In genomic region chr6:72565506-72565905, GRCm38 (mm10) we compare ENCODE assay signal across 9 mouse cellular contexts. TPM values are rescaled to one million over a fixed set of nuclear protein-coding genes. Genes with fewer than 3 reads are reported as not detected.
A peak's percentile ranks its signal among the peaks of the same experiment; 100 is the strongest.
DNase-seq lines count a peak whose midpoint lies in the region; ATAC-seq and TF ChIP-seq lines count a peak whose summit lies in the region.
"Had no signal": no experiment of that assay in that cellular context is flagged by ENCODE, and none has a peak within 500 bp of the region (broad histone marks: within the 10 kb centered on the region; RNA-seq: fewer than 3 reads in every experiment).

No protein-coding gene starts in this region.

- H3K9me3 ChIP-seq in neural tube, embryonic 11.5 days (ENCODE audit: control insufficient read depth, low read length): no peaks in the 10 kb centered on the region
- no peaks in the 10 kb centered on the region for H3K9me3 ChIP-seq in intestine, postnatal 0 days (ENCODE audit: control insufficient read depth)
- H3K9me3 ChIP-seq: lung, embryonic 15.5 days had no signal

- H3K27ac ChIP-seq in neural tube, embryonic 11.5 days (ENCODE audit: low read depth, low read length): no peak overlapping the region
- no peak overlapping the region for H3K27ac ChIP-seq in intestine, postnatal 0 days (ENCODE audit: low read depth, low read length)
- H3K27ac ChIP-seq: lung, embryonic 15.5 days had no signal

- no peak overlapping the region for H3K4me3 ChIP-seq in neural tube, embryonic 11.5 days (ENCODE audit: low read depth, low read length)
- H3K4me3 ChIP-seq in intestine, postnatal 0 days (ENCODE audit: low read depth, low read length): no peak overlapping the region
- H3K4me3 ChIP-seq: lung, embryonic 15.5 days had no signal

- WGBS in neural tube, embryonic 11.5 days: 83% methylated on average over 7 of the region's 7 CpGs
- WGBS in intestine, postnatal 0 days: 50% methylated on average over 7 of the region's 7 CpGs

- no peaks in the 10 kb centered on the region for H3K4me1 ChIP-seq in neural tube, embryonic 11.5 days (ENCODE audit: control insufficient read depth, insufficient read depth, low read length)
- no peaks in the 10 kb centered on the region for H3K4me1 ChIP-seq in intestine, postnatal 0 days (replicated peaks; ENCODE audit: control insufficient read depth, insufficient read depth, low read length)

- 0 out of 2 replicates have a peak, but pooled peaks have one; percentile 20 for ATAC-seq in neural tube, embryonic 11.5 days (ENCODE audit: insufficient read depth, low FRiP score, low TSS enrichment)
- ATAC-seq in intestine, postnatal 0 days: peak; percentile 51

- no peak for TF ChIP-seq CTCF in intestine, postnatal 0 days (IDR thresholded peaks at IDR 0.05; ENCODE audit: low read depth)

- intact Hi-C loops in heart, postnatal 36 days (cut with DNase I): no loop called here

- no peak overlapping the region for H3K4me2 ChIP-seq in neural tube, embryonic 11.5 days (ENCODE audit: low read depth)
- peak overlapping the region; percentile 48 for H3K4me2 ChIP-seq in intestine, postnatal 0 days (replicated peaks; ENCODE audit: low read depth)
- H3K4me2 ChIP-seq: lung, embryonic 15.5 days had no signal

- peak; percentile 89 for DNase-seq in heart, adult 11 months
- DNase-seq in heart, postnatal 36 days: no peak
- no peak for DNase-seq in neural tube, embryonic 11.5 days (ENCODE audit: low spot score)
- DNase-seq in neural tube, embryonic 10.5 days (ENCODE audit: extremely low spot score, low spot score): no peak
- DNase-seq in yolk sac, embryonic 10.5 days (ENCODE audit: low spot score): peak; percentile 52
- DNase-seq in c-Kit-positive CD71-positive TER-119-positive erythroid progenitor cells, embryonic 14.5 days (ENCODE audit: low spot score): no peak
- DNase-seq in frontal cortex, postnatal 36 days (ENCODE audit: low spot score in 2 of 2): no peak

- no peaks in the 10 kb centered on the region for H3K36me3 ChIP-seq in neural tube, embryonic 11.5 days (ENCODE audit: control insufficient read depth, insufficient read depth, low read length)
- H3K36me3 ChIP-seq in intestine, postnatal 0 days (ENCODE audit: control insufficient read depth, insufficient read depth): peaks cover 17% of the 10 kb centered on the region

- no peak overlapping the region for H3K9ac ChIP-seq in neural tube, embryonic 11.5 days (ENCODE audit: low read length)
- H3K9ac ChIP-seq in intestine, postnatal 0 days (ENCODE audit: low read depth, low read length): no peak overlapping the region; the same call in 1 of the 2 replicates
- H3K9ac ChIP-seq: lung, embryonic 15.5 days had no signal

- H3K27me3 ChIP-seq in neural tube, embryonic 11.5 days (ENCODE audit: control insufficient read depth, insufficient read depth, low read length): no peaks in the 10 kb centered on the region
- H3K27me3 ChIP-seq in intestine, postnatal 0 days (replicated peaks; ENCODE audit: control insufficient read depth, insufficient read depth, low read length): no peaks in the 10 kb centered on the region
- H3K27me3 ChIP-seq: lung, embryonic 15.5 days had no signal

RNA-seq across cellular contexts. Expression of gene Capg, which starts 21.3 kb away (rescaled TPM):
- total RNA-seq in heart, postnatal 36 days (2021): 10 to 100 TPM in 1 of 2 experiments, 1 to 10 TPM in 1; 9.0 to 10.3 TPM
- polyA plus RNA-seq in neural tube, embryonic 11.5 days (2014; fragmentation: Nextera tagmentation; extraction: Ambion mirVana): 10.1 and 10.2 TPM in 2 replicates
- polyA plus RNA-seq in intestine, postnatal 0 days (2015; fragmentation: Nextera tagmentation; extraction: Ambion mirVana): 25.2 and 28.5 TPM in 2 replicates

RNA-seq across cellular contexts. Expression of gene Elmod3, which starts 32.7 kb away (rescaled TPM):
- total RNA-seq in heart, postnatal 36 days (2021): 10 to 100 TPM; 13.8 to 20.0 TPM
- polyA plus RNA-seq in neural tube, embryonic 11.5 days (2014; fragmentation: Nextera tagmentation; extraction: Ambion mirVana): 16.5 and 17.0 TPM in 2 replicates
- polyA plus RNA-seq in intestine, postnatal 0 days (2015; fragmentation: Nextera tagmentation; extraction: Ambion mirVana): 11.1 and 11.7 TPM in 2 replicates

RNA-seq across cellular contexts. Expression of gene Retsat, which starts 32.8 kb away (rescaled TPM):
- 100 to 1,000 TPM; 185 to 218 TPM for total RNA-seq in heart, postnatal 36 days (2021)
- polyA plus RNA-seq in neural tube, embryonic 11.5 days (2014; fragmentation: Nextera tagmentation; extraction: Ambion mirVana): 7.1 and 7.7 TPM in 2 replicates
- polyA plus RNA-seq in intestine, postnatal 0 days (2015; fragmentation: Nextera tagmentation; extraction: Ambion mirVana): 24.6 and 26.4 TPM in 2 replicates

RNA-seq across cellular contexts. Expression of gene Sh2d6, which starts 44.0 kb away (rescaled TPM):
- total RNA-seq in heart, postnatal 36 days (2021): under 1 TPM; 0.33 to 0.35 TPM
- polyA plus RNA-seq in neural tube, embryonic 11.5 days (2014; fragmentation: Nextera tagmentation; extraction: Ambion mirVana): not detected in 2 replicates
- polyA plus RNA-seq in intestine, postnatal 0 days (2015; fragmentation: Nextera tagmentation; extraction: Ambion mirVana): 0.12 and 0.16 TPM in 2 replicates
- polyA plus RNA-seq: lung, embryonic 15.5 days had no signal

RNA-seq across cellular contexts. Expression of gene Tgoln1, which starts 51.3 kb away (rescaled TPM):
- total RNA-seq in heart, postnatal 36 days (2021): 10 to 100 TPM; 56.9 to 61.9 TPM
- polyA plus RNA-seq in neural tube, embryonic 11.5 days (2014; fragmentation: Nextera tagmentation; extraction: Ambion mirVana): 43.3 and 44.1 TPM in 2 replicates
- 133 and 136 TPM in 2 replicates for polyA plus RNA-seq in intestine, postnatal 0 days (2015; fragmentation: Nextera tagmentation; extraction: Ambion mirVana)

Comparison
In these comparisons a context has a peak if more than half of its experiments do, and no peak if none do; other contexts are left out.
1. DNase-seq: peak in heart, adult 11 months (single experiment) and yolk sac, embryonic 10.5 days (single experiment); none in heart, postnatal 36 days (0 of 2), neural tube, embryonic 11.5 days (single experiment), neural tube, embryonic 10.5 days (single experiment), c-Kit-positive CD71-positive TER-119-positive erythroid progenitor cells, embryonic 14.5 days (single experiment) and frontal cortex, postnatal 36 days (0 of 2).